Mouse (Mus musculus) limb, embryonic 14.5 days (tissue): Measurements from ENCODE around the gene Thap8. TPM values are rescaled to one million over a fixed set of nuclear protein-coding genes. Genes with fewer than 3 reads are reported as not detected.

Source experiments
- ATAC-seq: fragments of 200-750 bp; cut with Nextera tagmentation; 2 replicates; pipeline ENCODE4 v1.8.0; 2017; ENCODE audit warnings: low read depth, moderate number of reproducible peaks, moderate TSS enrichment; ENCODE audit not compliant: low FRiP score
- DNase-seq: peaks from one replicate; pipeline ENCODE4 v3.0.0-alpha.2; 2015; ENCODE audit warnings: low spot score
- H3K27ac ChIP-seq: fragments of 300-500 bp; sonication (generic); replicated peaks from 2 replicates; pipeline ENCODE4 v1.5.1; 2014; ENCODE audit warnings: low read depth, mild to moderate bottlenecking, low read length, moderate library complexity, mixed read lengths
- H3K27me3 ChIP-seq: fragments of 300-500 bp; sonication (generic); 2 replicates; pipeline ENCODE4 v1.6.1; 2014; ENCODE audit warnings: low read length, mixed read lengths; ENCODE audit not compliant: control insufficient read depth, insufficient read depth
- H3K36me3 ChIP-seq: fragments of 300-500 bp; sonication (generic); 2 replicates; pipeline ENCODE4 v1.6.1; 2014; ENCODE audit warnings: mild to moderate bottlenecking, low read length, moderate library complexity, mixed read lengths; ENCODE audit not compliant: control insufficient read depth, insufficient read depth
- H3K4me1 ChIP-seq: fragments of 300-500 bp; sonication (generic); 2 replicates; pipeline ENCODE4 v1.6.1; 2014; ENCODE audit warnings: antibody characterized with exemption, low read length, mixed read lengths; ENCODE audit not compliant: control insufficient read depth, insufficient read depth
- H3K4me2 ChIP-seq: fragments of 300-500 bp; sonication (generic); replicated peaks from 2 replicates; pipeline ENCODE4 v1.6.1; 2014; ENCODE audit warnings: low read depth, mild to moderate bottlenecking, low read length, moderate library complexity; ENCODE audit not compliant: severe bottlenecking
- H3K4me3 ChIP-seq: fragments of 300-500 bp; sonication (generic); replicated peaks from 2 replicates; pipeline ENCODE4 v1.5.1; 2014; ENCODE audit warnings: low read length
- H3K9ac ChIP-seq: fragments of 300-500 bp; sonication (generic); 2 replicates; pipeline ENCODE4 v1.6.1; 2014; ENCODE audit warnings: mild to moderate bottlenecking, low read depth, low read length, moderate library complexity; ENCODE audit not compliant: severe bottlenecking
- H3K9me3 ChIP-seq: fragments of 300-500 bp; sonication (generic); 2 replicates; pipeline ENCODE4 v1.6.1; 2016; ENCODE audit warnings: low read length; ENCODE audit not compliant: control insufficient read depth
- POLR2A ChIP-seq: fragments of 200-500 bp; IDR thresholded peaks from 2 replicates; pipeline ENCODE4 v1.8.0; 2012; ENCODE audit warnings: inconsistent platforms, mild to moderate bottlenecking, moderate library complexity, borderline replicate concordance; ENCODE audit not compliant: insufficient read depth, insufficient read length; ENCODE audit errors: extremely low read depth
- WGBS: fragments of 180-500 bp; shearing (Covaris S2); extraction: QIAGEN DNeasy Blood & Tissue Kit; methylation state at CpG from one replicate; pipeline ENCODE4 v1.1.7; 2014; 5-methylcytosine and 5-hydroxymethylcytosine counted together
- polyA plus RNA-seq, 2 experiments: library from polyadenylated mRNA; depleted of rRNA in 1 of 2; stranded (reverse) in 1 of 2; unstranded in 1 of 2; fragments of >200 nt; fragmentation: Nextera tagmentation in 1 of 2; extraction: Ambion mirVana in 1 of 2; gene quantifications; 2 replicates each; pipeline versions ENCODE4 v1.2.1 to v1.2.3; 2012 to 2014

Gene Thap8
- polyA plus RNA-seq, 2 experiments: 0.10 TPM; not detected in 1

- Histone ChIP-seq H3K4me2 (no peak overlapping the region), H3K9me3 (no peaks in the 10 kb centered on the region), H3K36me3 (peaks cover 89% of the 10 kb centered on the region), H3K27me3 (no peaks in the 10 kb centered on the region), H3K4me1 (peaks cover 6% of the 10 kb centered on the region; the same call in 1 of the 2 replicates), H3K9ac (no peak overlapping the region), H3K4me3 (no peak overlapping the region), H3K27ac (no peak overlapping the region)
- no peak for DNase-seq
- no peak for TF ChIP-seq POLR2A
- ATAC-seq: no peak
- 84% methylated on average over 16 of the region's 16 CpGs for WGBS
These were observed 17.4 kb downstream of the Thap8 start for GRCm38 (mm10) chr7:30297266-30297665.

GRCm38 (mm10) chr7:30300914-30301313 lies 21.0 kb downstream of the Thap8 start:
- no peak for TF ChIP-seq POLR2A
- no peaks in the 10 kb centered on the region for H3K4me1 ChIP-seq
- DNase-seq: no peak

DNA sequence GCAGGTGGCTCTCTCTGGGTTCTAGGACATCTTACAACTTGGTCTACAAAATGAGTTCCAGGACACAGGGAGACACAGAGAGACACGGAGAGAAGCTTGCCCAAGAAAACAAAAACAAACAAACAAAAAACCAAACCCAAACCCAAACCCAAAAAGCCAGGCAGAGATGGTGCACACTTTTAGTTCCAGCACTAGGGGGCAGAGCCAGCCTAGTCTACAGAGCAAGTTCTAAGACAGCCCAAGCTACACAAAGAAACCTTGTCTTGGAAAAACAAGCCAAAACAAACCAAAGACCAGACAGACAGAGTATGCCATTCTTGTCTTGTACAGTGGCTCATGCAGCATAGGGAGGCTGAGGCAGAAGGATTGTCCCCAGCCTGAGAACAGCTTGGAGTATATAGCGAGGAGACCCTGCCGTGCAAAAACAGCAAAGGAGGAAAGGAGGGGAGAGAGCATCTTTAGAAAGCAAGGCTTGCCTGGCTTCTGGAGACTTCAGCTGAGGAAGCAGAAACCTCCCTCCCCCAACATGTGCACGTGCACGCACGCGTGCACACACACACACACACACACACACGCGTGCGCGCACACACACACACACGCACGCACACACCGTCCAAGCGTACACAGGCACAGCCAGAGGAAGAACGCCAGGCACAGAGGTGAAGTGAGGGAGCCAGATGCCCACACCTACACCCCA lies 26.3 kb downstream of the Thap8 start:
- H3K4me1 ChIP-seq: peaks cover 5% of the 10 kb centered on the region
- no peaks in the 10 kb centered on the region for H3K27me3 ChIP-seq
- ATAC-seq (no peak), DNase-seq (no peak)
- peaks cover 53% of the 10 kb centered on the region for H3K36me3 ChIP-seq
- H3K4me3 ChIP-seq: no peak overlapping the region
- TF ChIP-seq POLR2A: no peak
- WGBS: 90% methylated on average over 16 of the region's 16 CpGs
- H3K9ac ChIP-seq: no peak overlapping the region
- no peak overlapping the region for H3K27ac ChIP-seq
- no peak overlapping the region for H3K4me2 ChIP-seq
- H3K9me3 ChIP-seq: no peaks in the 10 kb centered on the region

More at GRCm38 (mm10) chr7:30300914-30301313, 21.0 kb downstream of the Thap8 start:
- no peaks in the 10 kb centered on the region for H3K9me3 ChIP-seq
- 48% methylated on average over 3 of the region's 3 CpGs for WGBS
- no peak overlapping the region for H3K4me3 ChIP-seq
- peaks cover 82% of the 10 kb centered on the region for H3K36me3 ChIP-seq
- no peak overlapping the region for H3K4me2 ChIP-seq
- H3K27ac ChIP-seq: no peak overlapping the region
- no peak for ATAC-seq
- H3K9ac ChIP-seq: no peak overlapping the region
- H3K27me3 ChIP-seq: no peaks in the 10 kb centered on the region

- peak within 1 kb of the TSS; percentile 61 for H3K4me3 ChIP-seq
- DNase-seq: peak; percentile 97
- peaks cover 5% of the 10 kb centered on the region for H3K4me1 ChIP-seq
- H3K9me3 ChIP-seq: no peaks in the 10 kb centered on the region
- no peak within 1 kb of the TSS for H3K27ac ChIP-seq
- peak within 1 kb of the TSS; percentile 80 for H3K4me2 ChIP-seq
- 3% methylated on average over 27 of the region's 27 CpGs for WGBS
- peak within 1 kb of the TSS; percentile 61 for H3K9ac ChIP-seq
- no peaks in the 10 kb centered on the region for H3K27me3 ChIP-seq
- peaks cover 45% of the 10 kb centered on the region for H3K36me3 ChIP-seq
- ATAC-seq: peak; percentile 99
- no peak for TF ChIP-seq POLR2A
These were observed 28.4 kb downstream of the Thap8 start, which contains the start of gene Alkbh6 for GRCm38 (mm10) chr7:30308076-30309005. Alkbh6 (plus strand) TSS chr7:30308717.

DNA sequence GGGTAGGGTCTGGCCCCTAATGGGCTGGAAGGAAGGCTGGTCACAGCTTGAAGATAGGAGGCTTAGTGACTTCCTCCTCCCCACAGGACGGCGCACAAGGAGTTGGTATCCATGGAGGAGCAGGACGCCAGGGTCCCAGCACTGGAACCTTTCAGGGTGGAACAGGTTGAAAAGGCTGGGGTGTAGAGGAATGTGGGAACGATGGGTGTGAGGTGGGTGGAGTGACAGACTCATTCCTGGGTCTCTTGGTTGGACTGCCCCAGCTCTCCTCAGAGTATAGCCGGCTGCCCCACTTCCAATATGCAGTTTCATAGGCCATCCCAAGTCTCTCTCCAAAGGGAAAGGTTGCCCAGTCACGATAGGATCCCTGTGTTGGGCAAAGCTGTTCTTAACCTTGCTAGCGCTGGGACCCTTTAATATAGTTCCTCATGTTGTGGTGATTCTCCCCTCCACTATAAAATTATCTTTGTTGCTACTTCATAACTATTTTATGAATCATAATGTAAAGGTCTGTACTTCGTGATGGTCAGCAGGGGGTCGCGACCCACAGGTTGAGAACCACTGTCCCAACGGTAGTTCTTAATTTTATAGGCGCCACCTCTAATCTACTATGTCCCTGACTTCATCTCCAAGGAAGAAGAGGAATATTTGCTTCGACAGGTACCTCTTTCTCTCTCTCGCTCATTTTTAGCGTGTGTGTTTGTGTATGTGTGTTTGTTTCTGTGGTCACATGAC lies 29.7 kb downstream of the Thap8 start:
- Histone ChIP-seq H3K9me3 (no peaks in the 10 kb centered on the region), H3K4me3 (peak overlapping the region; percentile 61), H3K4me2 (peak overlapping the region; percentile 80), H3K27ac (no peak overlapping the region), H3K27me3 (no peaks in the 10 kb centered on the region), H3K4me1 (peaks cover 5% of the 10 kb centered on the region), H3K9ac (peak overlapping the region; percentile 61), H3K36me3 (peaks cover 38% of the 10 kb centered on the region)
- 63% methylated on average over 15 of the region's 15 CpGs for WGBS
- DNase-seq (no peak), ATAC-seq (no peak)
- TF ChIP-seq POLR2A: no peak
